Mouse (Mus musculus): Measurements from ENCODE around the gene Ccdc69. TPM values are rescaled to one million over a fixed set of nuclear protein-coding genes. Genes with fewer than 3 reads are reported as not detected.
A peak's percentile ranks its signal among the peaks of the same experiment; 100 is the strongest.

Gene Ccdc69
- polyA plus RNA-seq, 1 experiment: 0.61 TPM

GRCm38 (mm10) chr11:55050837-55051510, 27.0 kb downstream of the Ccdc69 start:
- no peak for TF ChIP-seq CTCF (IDR thresholded peaks at IDR 0.05; ENCODE audit: borderline replicate concordance, insufficient read depth, low read length)
- no peak for TF ChIP-seq POLR2A (IDR thresholded peaks at IDR 0.05; ENCODE audit: low read depth, low read length)
- H3K27ac ChIP-seq (ENCODE audit: insufficient read depth, low read length): no peak overlapping the region
- H3K4me1 ChIP-seq (ENCODE audit: control insufficient read depth, insufficient read depth, low read length): no peaks in the 10 kb centered on the region
- H3K4me3 ChIP-seq (ENCODE audit: insufficient read depth, low read length): no peak overlapping the region

GRCm38 (mm10) chr11:55046600-55046999, 31.3 kb downstream of the Ccdc69 start:
- TF ChIP-seq POLR2A (IDR thresholded peaks at IDR 0.05; ENCODE audit: low read depth, low read length) (no peak), CTCF (IDR thresholded peaks at IDR 0.05; ENCODE audit: borderline replicate concordance, insufficient read depth, low read length) (peak; percentile 80)
- no peak overlapping the region for H3K4me3 ChIP-seq (ENCODE audit: insufficient read depth, low read length)
- no peak overlapping the region for H3K27ac ChIP-seq (ENCODE audit: insufficient read depth, low read length)
- H3K4me1 ChIP-seq (ENCODE audit: control insufficient read depth, insufficient read depth, low read length): no peaks in the 10 kb centered on the region

GRCm38 (mm10) chr11:55041348-55041747, 36.6 kb downstream of the Ccdc69 start:
- H3K4me3 ChIP-seq (ENCODE audit: insufficient read depth, low read length): no peak overlapping the region
- TF ChIP-seq CTCF (IDR thresholded peaks at IDR 0.05; ENCODE audit: borderline replicate concordance, insufficient read depth, low read length): no peak
- TF ChIP-seq POLR2A (IDR thresholded peaks at IDR 0.05; ENCODE audit: low read depth, low read length): no peak
- no peaks in the 10 kb centered on the region for H3K4me1 ChIP-seq (ENCODE audit: control insufficient read depth, insufficient read depth, low read length)
- H3K27ac ChIP-seq (ENCODE audit: insufficient read depth, low read length): no peak overlapping the region

GRCm38 (mm10) chr11:55039591-55039990, 38.3 kb downstream of the Ccdc69 start:
- no peaks in the 10 kb centered on the region for H3K4me1 ChIP-seq (ENCODE audit: control insufficient read depth, insufficient read depth, low read length)
- no peak for TF ChIP-seq POLR2A (IDR thresholded peaks at IDR 0.05; ENCODE audit: low read depth, low read length)
- TF ChIP-seq CTCF (IDR thresholded peaks at IDR 0.05; ENCODE audit: borderline replicate concordance, insufficient read depth, low read length): peak; percentile 90
- H3K27ac ChIP-seq (ENCODE audit: insufficient read depth, low read length): no peak overlapping the region
- H3K4me3 ChIP-seq (ENCODE audit: insufficient read depth, low read length): no peak overlapping the region

GRCm38 (mm10) chr11:55036601-55037000, 41.3 kb downstream of the Ccdc69 start:
- no peak overlapping the region for H3K27ac ChIP-seq (ENCODE audit: insufficient read depth, low read length)
- no peak overlapping the region for H3K4me3 ChIP-seq (ENCODE audit: insufficient read depth, low read length)
- TF ChIP-seq CTCF (IDR thresholded peaks at IDR 0.05; ENCODE audit: borderline replicate concordance, insufficient read depth, low read length) (no peak), POLR2A (IDR thresholded peaks at IDR 0.05; ENCODE audit: low read depth, low read length) (no peak)
- 0 out of 2 replicates have a peak, but pooled peaks cover 3% of the 10 kb centered on the region for H3K4me1 ChIP-seq (ENCODE audit: control insufficient read depth, insufficient read depth, low read length)

- H3K4me3 ChIP-seq (ENCODE audit: insufficient read depth, low read length): peak within 1 kb of the TSS; percentile 84
- H3K27ac ChIP-seq (ENCODE audit: insufficient read depth, low read length): peak within 1 kb of the TSS; percentile 70
- H3K4me1 ChIP-seq (ENCODE audit: control insufficient read depth, insufficient read depth, low read length): peaks cover 11% of the 10 kb centered on the region
- TF ChIP-seq POLR2A (IDR thresholded peaks at IDR 0.05; ENCODE audit: low read depth, low read length) (peak; percentile 99), CTCF (IDR thresholded peaks at IDR 0.05; ENCODE audit: borderline replicate concordance, insufficient read depth, low read length) (no peak)
Observed at GRCm38 (mm10) chr11:55033040-55033660, 44.8 kb downstream of the Ccdc69 start, which contains the start of gene Anxa6. TSS of gene Anxa6 (minus strand) at chr11:55033445.

- Histone ChIP-seq H3K4me3 (ENCODE audit: insufficient read depth, low read length) (peak overlapping the region; percentile 84), H3K27ac (ENCODE audit: insufficient read depth, low read length) (peak overlapping the region; percentile 70), H3K4me1 (ENCODE audit: control insufficient read depth, insufficient read depth, low read length) (peaks cover 17% of the 10 kb centered on the region)
- TF ChIP-seq CTCF (IDR thresholded peaks at IDR 0.05; ENCODE audit: borderline replicate concordance, insufficient read depth, low read length) (no peak), POLR2A (IDR thresholded peaks at IDR 0.05; ENCODE audit: low read depth, low read length) (no peak)
Observed at GRCm38 (mm10) chr11:55032286-55032685, 45.6 kb downstream of the Ccdc69 start.

GRCm38 (mm10) chr11:55031991-55032280, 46.0 kb downstream of the Ccdc69 start:
- H3K4me1 ChIP-seq (ENCODE audit: control insufficient read depth, insufficient read depth, low read length): peaks cover 20% of the 10 kb centered on the region
- H3K4me3 ChIP-seq (ENCODE audit: insufficient read depth, low read length): peak overlapping the region; percentile 84
- peak overlapping the region; percentile 64 for H3K27ac ChIP-seq (ENCODE audit: insufficient read depth, low read length)
- TF ChIP-seq CTCF (IDR thresholded peaks at IDR 0.05; ENCODE audit: borderline replicate concordance, insufficient read depth, low read length) (no peak), POLR2A (IDR thresholded peaks at IDR 0.05; ENCODE audit: low read depth, low read length) (peak; percentile 21; the same call in 1 of the 2 replicates)

GRCm38 (mm10) chr11:55031211-55031990, 46.5 kb downstream of the Ccdc69 start:
- Histone ChIP-seq H3K4me3 (ENCODE audit: insufficient read depth, low read length) (peak overlapping the region; percentile 84), H3K27ac (ENCODE audit: insufficient read depth, low read length) (peak overlapping the region; percentile 55), H3K4me1 (ENCODE audit: control insufficient read depth, insufficient read depth, low read length) (peaks cover 25% of the 10 kb centered on the region)
- TF ChIP-seq POLR2A (IDR thresholded peaks at IDR 0.05; ENCODE audit: low read depth, low read length) (peak; percentile 24; the same call in 1 of the 2 replicates), CTCF (IDR thresholded peaks at IDR 0.05; ENCODE audit: borderline replicate concordance, insufficient read depth, low read length) (no peak)

Measured in embryonic fibroblast, embryonic 13.5 days (primary cell).